Mouse (Mus musculus): ENCODE measurements around the gene Abca13.

DNA sequence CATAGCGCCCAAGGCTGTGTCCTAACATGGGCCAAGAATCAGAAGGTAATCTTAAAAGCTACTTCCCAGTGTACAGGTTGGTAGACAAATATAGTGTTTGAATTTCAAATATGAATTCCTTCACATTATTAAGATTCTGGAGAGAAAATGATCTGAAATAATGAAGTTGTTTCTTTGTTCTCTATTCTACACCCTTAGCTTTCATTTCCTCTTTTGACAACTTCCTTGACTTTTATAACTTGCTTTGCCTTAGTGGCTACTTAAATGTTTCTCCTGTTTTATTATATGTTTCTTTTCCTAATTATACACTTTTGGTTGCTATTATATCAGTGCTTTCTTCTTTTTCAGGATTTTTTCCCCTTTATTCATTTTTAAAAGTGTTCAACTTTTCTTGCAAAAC, 196.8 kb downstream of the Abca13 start:
- no peak for TF ChIP-seq CTCF (IDR thresholded peaks at IDR 0.05; ENCODE audit: low read depth, low read length)
- no peak for TF ChIP-seq POLR2AphosphoS5 (IDR thresholded peaks at IDR 0.05; ENCODE audit: insufficient replicate concordance, low read depth, low read length)
- no peak for TF ChIP-seq GATA1 (IDR thresholded peaks at IDR 0.05; ENCODE audit: borderline replicate concordance, low read length)

All from G1E (cell line).